Mouse (Mus musculus) right cerebral cortex, postnatal 36 days (tissue): Measurements from ENCODE around the gene Dyrk2.

Experiments used
- DNase-seq, 2 experiments: peaks; one replicate each; pipeline ENCODE4 v3.0.0; 2022; ENCODE audit warnings: low spot score in 2 of 2, mixed read lengths in 1 of 2

Dyrk2 gene

DNA sequence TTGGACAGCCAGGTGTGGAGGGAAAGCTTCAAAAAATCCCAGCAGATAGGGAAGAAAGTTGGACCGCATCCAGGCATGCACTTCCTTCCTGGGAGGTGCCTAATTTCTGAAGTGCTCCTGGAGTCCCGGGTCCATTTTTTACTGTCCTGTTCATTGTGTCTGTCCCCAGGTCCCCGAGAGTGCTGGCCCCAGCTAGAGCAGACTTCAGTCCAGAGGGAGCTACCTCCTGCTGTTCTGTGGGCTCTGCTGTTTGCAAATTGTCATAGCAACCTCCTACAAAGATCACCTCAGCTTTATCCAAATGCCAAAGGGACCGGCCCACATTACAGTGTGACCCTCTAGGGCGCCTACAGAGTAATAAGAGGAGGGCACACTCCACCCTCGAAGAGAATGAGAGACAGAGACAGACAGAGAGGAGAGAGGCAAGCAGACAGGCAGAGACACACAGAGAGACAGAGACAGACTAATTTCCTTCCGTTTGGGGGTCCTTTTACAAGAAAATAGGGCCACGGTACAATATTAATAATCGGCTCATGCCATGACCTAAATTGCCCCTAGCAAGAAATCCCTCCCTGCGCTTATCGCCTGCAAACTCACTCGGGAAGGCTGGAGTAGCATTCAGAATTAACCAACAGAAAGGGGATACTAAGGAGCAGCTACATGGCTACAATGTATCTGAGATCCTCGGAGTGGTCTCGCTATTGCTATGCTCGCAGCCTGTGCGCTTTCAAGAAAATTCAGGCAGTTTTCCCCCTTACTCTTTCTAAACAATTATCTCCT lies at the start of gene Dyrk2:
TSS of gene Dyrk2 (minus strand) at position 9 of the 780 bp plus-strand sequence.
- no peak for DNase-seq

DNA sequence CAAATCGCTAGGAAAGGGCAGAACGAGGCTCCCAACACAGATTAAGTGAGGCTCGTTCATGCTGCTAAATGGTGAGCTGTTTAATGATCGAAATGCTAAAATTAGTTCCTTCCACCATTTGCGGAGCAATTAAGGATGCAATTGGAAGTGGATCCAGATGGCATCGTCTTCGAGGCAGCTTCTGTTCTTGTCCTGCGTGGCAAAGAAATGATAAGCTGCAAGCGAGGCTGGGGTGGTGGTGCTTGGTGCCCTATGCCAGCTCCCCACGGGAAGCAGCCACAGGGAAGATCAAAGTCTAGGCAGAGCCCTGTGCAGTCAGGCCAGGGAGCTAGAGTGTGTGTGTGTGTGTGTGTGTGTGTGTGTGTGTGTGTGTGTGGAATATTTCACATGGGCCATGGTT lies 32.6 kb upstream of the Dyrk2 start:
- no peak for DNase-seq

DNA sequence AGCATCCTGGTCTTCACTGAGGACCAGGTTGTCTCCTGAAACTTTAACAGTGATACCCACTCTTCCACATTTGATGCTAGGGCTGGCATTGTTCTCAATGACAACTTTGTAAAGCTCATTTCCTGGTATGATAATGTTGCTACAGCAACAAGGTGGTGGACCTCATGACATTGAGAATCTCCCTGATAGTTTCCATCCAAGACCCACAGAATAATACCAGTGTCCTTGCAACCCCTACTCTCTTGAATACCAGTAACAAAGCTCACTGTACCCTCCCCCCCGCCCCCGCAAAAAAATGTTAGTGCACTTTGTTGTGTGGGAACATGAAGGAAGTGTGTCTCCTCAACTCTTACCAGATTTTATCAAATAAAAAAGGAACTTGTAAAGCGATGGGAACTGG lies 23.6 kb upstream of the Dyrk2 start:
- DNase-seq, result no peak

DNA sequence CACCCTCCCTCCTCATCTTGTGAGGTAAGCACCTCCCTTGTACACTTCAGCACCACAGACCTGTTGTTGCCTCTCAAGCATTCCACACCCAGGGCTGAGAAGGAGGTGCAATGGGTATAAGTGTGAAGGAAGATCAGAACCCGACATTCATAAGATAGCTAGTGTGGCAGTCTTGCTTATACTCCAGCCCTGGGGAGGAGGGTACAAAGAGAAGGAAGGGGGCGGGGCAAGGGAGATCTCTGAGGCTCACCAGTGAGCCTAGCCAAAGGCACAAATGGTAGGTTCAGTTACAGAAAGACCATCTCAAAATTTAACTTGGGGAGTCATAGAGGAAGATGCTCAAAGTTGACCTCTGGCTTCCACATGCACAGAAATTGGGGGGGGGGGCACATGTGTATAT lies 14.1 kb upstream of the Dyrk2 start:
- no peak for DNase-seq

DNA sequence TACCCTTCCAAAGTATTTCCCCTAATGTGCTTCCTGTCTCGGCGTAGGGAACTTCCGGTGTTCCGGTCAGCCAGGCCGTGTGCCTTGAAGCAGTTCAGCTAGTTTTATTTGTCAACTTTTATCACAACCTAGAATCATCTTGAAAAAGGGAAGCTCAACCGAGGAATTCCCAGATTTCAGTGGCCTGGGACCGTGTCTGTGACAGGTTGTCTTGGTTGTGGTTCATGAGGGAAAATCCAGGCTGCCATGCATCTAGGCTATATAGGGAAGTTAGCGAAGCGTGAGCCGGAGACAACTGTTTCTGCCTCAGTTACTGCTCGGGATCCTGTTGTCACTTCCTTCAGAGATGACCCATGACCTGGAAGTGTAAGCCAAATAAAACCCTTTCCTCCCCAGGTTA lies 13.3 kb upstream of the Dyrk2 start:
- DNase-seq, result no peak

DNA sequence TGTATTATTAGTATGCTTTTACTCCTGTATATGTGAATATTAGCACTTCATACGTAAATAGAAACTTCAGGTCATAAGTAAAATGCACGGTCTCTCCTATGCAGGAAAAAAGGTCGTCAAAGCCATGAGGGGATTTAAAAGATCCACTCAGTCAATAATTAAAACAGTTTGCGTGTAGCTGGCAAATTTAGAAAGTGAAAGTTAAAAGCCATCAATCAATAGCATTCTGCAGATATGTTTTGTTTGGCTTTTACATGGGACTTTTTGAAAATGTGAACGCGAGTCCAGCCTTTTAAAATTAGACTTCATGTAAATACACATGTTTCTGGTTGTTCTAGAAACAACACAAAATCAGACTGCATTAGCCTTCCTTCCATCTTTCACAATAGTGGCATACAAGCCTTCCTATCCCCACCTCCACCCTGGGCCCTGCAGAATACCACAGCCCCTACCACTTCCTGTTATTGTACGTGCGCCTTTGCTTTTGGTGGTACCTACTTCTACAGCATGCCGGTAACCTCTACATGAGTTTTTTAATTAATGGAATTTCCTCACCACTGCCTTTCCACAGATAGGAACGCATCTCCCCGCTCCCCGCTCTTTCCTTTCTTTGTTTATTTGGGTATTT lies 12.4 kb upstream of the Dyrk2 start:
- DNase-seq, result no peak

DNA sequence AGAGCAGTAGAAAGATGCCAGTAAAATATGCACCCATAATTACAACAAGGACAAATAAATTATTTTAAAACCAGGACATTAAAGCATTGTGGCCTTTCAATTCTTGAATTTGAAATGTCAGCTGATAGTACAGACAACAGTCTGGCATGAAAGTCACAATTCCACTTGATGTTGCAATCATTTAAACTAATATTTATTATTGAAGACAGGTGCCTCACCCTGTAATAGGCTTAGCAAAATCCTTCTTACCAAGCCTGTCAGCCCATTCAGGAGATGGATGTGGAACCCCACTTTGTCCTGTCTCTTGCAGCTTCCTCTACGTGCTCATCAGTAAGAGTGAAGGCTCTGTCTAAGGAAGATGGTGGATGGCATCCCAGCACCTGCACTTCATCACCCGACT lies 10.8 kb upstream of the Dyrk2 start:
- no peak for DNase-seq

DNA sequence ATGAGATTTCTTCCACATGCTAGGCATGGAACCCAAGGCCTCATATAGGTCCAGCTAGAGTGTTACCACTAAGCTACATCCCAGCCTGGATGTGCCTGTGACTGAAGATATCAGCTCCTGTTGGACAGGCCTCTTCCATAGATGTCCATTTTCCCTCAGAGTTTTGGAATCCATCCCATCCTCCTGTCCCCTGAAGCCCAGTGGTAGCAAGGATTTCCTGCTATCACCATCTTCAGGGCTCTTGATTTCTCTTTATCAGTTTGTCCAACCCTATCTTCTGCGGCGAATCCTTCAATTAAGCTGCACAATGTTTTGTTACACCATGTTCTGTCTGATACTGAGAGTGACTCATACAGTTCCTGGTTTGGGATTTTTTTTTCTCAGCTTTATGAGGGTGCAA lies 2.2 kb upstream of the Dyrk2 start:
- no peak for DNase-seq

DNA sequence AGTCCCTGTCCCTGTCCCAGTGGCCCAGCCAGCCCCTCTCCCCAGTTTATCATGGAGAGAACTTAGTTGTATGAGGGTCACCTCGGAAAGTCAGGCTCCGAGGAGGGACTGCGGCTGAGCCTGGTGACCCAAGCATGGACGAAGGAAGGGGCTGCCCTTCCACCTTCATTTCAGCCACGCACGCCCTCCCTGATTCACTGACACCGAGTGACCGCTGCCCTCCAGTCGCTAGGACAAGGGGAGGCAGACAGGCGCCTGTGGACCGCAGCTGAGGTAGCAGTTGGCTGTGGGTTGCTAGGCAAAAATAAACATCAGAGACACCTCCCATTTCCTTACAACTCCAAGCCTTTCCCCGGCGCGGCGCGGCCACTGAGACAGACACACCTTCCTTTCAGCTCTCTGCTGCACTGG lies 413 bp downstream of the Dyrk2 start:
- peak; percentile 54 to 62 for DNase-seq

DNA sequence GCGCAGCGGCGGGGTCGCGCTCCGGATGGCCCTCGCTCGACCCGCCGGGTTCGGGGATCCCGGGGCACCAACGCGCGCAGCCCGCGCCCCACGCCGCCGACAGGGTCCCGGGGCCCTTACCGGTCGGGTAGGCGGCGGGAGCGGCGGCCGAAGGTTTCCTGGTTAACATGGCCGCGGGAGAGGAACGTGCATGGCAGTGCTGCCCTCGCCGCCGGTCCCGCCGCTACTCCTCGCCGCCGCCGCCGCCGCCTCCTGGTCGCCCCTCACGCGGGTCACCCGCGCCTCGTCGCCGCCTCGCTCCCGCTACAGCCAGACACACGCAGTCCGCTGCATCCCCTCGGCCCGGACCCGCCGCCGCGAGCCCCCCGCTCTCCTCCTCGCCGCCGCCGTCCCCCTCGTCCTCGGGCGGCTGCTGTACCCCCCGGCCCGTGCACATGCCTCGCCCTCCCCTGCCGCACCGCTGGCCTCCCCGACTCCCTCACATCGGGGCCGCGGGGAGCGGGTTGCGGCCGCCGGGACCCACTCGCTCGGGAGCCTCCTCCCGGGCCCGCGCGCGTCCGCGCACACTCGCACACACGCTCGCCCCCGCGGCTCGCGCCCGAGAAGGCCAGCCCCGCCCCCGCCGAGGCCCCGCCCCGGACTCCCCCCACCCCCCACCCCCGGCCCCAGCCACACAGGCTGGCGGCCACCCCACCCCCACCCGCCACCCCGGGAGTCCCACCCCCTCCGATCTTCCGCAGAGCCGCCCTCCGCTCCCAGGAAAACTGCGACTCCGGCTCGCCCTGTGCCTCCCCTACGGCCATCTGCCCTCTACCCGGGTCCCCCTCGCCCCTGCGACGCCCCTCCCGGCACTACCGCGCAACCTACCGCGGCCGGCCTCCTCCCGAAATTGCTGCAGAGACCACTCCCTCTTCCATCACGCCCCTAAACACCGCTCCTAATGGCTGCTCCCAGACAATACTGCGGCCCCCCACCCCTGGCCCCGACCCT lies 1.1 kb downstream of the Dyrk2 start:
- peak; percentile 69 to 75 for DNase-seq

DNA sequence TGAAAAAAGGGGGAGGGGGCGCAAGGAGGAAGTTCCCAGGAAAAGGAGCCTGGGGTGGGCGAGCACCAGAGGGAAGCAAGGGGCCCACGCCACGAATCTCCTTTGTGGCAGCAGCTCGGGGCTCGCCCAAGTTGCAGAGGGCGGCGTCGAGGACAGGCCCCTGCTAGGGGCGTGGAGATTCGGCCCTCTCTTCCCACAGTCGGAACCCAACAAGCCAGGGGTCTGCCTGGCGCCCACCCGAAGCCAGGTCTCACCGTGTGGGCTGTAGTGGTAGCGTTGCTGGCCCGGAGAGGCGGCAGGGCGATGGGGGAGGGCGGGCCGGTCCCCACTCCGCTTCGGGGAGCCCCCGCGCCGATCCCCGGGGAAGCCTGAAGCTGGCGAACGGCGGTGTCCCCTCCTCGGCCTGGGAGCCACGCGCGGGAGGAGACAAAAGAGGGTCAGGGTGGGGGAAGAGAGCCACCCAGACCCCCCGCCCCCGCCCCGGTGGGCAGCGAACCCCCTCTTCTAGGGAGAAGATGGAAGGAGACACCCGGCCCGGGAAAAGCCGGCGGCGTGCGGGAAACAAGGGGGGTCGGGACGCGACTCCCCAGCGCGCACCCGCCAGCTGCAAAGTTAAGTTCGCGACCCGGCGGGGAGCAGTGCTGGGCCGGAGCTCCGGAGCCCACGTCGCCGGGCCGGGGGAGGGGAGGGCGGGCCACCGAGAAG lies 2.0 kb downstream of the Dyrk2 start:
- no peak for DNase-seq

DNA sequence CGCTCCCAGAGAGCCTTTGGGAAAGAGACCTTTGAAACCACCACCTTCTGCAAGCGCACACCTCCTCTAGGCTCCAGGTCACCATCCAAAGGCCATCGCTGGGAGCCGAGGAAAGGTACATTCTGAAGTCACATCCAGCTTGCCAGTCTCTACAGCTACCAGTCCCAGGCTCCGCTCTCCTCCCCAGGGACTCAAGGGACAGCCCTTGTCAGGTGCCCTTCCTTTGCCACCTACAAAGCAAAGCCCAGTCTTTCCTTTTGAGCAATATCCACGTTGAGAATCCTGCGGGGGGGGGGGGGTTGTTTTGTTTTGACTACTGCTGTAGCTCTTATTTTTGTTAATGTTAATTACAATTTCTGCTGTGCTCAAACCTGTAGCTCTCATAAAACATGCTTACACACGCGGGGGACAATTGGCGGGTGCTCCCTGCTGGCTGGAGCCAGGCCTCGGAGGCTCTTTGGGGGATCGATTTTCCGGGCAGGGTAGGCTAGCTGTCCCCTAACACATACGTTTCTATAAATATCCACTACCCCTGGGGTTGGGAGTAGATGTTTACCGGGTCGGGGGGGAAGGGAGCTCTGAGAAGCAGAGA lies 2.6 kb downstream of the Dyrk2 start:
- DNase-seq, result no peak

DNA sequence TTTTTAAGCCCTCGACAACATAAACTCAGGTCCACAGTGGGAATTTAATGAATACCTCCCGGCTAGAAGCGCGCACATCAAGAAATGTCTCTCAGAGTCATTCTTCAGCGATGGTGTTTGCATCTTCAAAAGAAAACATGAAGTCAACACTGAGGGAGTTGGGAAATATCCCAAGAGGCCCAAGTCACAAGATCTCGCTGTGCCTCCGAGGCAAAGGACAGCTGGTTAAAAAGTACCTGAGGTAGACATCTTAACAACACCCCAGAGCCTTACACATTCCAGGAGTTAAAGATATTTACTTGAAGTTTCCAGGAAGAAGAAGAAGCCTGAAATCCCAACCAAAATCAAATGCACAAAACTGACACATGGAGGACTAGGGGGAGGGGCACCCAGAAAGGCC lies 5.0 kb downstream of the Dyrk2 start:
- DNase-seq, result no peak

DNA sequence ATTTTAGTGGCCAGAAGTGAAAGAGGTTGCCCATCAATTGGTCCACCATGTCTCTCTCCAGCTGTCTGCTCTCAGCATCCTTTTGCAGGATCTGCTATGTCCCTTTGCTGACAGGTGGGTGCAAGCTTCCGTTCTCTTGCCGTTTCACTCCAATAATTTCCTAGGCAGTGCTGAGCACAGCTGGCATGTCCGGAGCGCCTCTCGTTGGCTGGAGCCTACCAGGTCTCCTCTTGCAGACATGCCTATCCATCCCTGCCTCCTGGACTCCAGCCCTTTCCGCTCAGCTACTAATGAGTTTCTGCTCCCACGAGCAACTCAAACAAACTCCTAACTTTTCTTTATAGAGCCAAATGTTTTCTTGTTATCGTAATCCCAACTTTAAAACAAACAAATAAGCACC lies 6.4 kb downstream of the Dyrk2 start:
- DNase-seq, result no peak

DNA sequence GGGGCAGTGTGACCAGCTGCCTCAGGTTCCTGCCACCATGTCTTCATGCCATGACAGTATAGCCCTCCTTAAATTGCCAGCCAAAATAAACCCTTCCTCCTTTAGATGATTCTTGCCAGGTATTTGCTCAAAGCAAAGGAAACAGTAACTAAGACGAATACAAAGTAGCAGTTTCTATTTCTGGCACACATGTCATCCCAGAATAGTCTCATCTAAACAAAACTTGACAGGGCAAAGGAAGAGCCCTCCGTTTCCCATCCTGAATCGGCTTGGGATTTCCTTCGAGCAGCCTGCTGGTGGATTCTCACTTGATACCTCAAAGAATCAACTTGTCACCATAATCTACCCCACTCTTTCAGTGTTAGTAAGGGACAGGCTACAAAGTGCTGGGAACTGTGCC lies 7.8 kb downstream of the Dyrk2 start:
- no peak for DNase-seq

DNA sequence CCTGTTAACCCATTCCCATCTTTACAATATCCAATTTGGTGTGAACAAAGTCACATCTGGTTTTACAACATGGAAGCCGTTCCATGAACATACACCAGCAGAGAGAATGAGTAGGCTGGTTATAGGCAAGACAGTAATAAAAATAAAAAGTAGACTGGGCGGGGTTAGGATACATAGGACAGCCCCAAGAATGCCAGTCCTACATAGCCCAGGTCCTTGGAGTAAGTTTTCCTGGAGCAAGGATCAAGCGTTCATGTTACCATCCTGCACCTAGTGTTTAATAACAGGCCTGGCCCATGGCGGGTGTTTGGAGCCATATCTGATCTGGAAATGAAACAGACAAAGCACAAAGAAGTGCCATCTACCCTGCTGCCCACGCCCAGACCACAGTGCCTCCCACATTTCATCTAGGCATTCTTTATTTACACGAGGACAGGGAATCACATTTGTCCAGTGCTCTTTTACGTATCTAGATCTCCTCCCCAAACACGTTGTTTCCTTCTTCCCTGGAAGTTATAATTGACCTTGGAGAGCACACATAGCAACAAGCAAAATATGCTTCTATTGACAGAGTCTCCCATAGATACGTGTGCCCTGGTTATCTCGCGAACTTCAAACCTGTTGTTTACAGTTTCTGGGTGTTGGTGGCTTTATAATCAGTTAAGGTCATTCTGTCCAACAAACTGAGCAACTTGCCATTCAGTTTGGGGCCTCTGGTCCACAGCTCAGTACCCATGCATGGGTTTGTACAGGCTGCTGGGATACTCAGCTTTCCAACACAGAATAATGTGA lies 8.6 kb downstream of the Dyrk2 start:
- no peak for DNase-seq

DNA sequence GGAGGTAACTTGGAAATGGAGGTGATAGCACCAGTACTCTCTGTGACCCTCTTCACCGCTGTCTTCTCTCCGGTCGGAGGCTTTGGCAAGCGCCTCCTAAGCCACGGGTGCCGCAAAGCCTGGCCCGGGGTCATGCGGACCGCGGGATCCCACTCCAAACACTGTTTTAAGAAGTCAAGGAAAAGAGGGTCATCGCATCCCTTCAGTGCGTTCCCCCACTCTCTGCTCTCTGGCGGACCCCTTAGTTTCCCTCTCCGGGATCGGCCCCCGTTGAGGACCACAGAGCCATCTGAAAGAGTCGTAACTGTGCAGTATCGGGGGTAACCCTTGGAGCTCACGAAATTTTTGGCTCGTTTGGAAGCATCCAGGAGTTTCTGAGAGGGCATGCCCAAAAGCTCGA lies 10.4 kb downstream of the Dyrk2 start:
- no peak for DNase-seq

DNA sequence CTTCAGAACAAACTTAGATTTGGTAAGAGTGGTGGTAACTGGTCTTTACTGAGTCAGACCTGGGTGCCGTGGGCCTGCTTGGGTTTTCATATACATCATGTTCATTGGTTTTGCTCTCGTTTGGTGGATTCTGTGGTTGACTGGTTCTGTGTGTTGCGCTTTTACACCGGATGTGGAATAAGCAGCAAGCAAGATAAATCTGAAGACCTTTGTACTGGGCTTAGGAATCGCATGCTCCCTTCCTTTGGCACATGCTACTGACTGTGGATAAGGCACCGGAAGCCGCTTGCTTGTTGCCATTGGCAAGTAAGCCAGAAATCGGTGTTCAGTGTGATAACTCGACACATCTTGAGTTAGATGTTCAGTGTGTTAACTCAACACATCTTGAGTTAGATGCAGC lies 15.4 kb downstream of the Dyrk2 start:
- DNase-seq, result no peak

DNA sequence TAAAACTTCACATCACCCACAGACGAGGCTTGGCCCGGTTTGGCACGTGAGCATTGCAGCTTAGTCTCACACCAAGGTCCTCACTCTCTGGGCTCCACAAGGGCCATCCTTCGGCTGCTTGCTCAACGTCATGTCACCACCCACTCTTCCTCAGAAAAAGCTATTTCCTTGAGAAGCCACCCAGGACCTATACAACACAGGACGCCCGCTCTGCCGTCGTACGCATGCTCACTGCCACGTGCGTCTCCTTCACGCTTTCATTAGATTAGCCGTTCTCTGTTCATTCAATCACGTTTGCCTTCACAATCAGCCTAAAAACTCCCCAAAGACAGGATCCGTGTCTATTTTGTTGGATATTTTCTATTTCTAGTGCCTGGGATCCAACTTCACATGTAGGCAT lies 17.5 kb downstream of the Dyrk2 start:
- no peak for DNase-seq

DNA sequence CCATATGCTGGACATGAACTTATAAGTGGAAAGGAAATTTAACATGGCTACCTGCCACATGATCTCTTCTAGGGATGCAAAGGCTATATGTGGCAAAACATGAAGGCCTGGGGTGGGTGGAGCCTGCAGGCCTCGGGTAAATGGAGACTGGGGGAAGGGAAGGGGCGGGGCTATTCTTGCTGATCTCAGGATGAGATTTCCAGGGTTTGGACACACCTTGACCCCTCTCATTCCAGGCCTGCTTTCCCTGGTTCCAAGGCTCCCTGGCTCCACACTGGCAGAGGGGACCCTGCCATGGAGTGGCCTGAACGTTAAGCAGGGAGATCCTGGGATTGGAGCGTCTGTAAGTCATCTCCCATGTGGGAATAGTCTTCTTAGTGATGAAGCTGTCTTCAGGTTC lies 21.5 kb downstream of the Dyrk2 start:
- no peak for DNase-seq
